Mouse (Mus musculus): ENCODE results near the gene Zfp593. TPM values are rescaled to one million over a fixed set of nuclear protein-coding genes. Genes with fewer than 3 reads are reported as not detected.

Zfp593 gene
- 4.9 and 5.3 TPM in 2 replicates for polyA plus RNA-seq (2012; rRNA removed)

DNA sequence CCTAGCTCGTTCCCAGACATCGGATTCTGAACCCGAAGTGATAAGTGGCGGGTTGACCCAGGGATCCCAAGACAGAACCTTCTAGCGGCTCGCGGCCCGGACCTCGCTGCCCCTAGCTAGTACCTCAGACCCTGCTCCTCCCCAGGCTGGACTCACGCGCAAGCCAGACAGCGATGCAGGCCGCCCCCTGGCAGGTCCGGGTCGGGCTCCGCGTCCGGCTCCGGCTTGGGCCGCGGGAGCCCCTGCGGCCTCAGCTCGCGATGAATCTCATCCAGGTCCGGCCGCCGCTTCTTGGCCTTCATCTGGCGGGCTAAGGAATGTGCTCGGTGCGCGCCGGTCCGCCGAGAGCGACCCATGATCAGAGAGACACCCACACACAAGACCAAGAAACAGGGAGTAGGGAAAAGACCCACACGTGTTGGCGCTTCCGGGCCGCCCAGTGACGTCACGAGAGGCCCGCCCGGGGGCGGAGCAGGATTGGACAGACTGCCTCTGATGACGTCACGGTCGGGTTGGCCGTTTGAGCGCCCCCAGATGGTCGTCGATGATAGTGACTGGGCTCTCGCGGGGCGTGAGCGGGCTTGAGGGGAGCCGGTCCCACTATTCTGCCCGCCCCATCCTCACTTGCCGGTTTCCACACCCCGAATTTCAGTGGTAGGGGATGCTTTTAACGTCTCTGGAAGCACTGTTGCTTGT, at the start of gene Zfp593:
TSS of gene Zfp593 (minus strand) at position 445 of the 696 bp plus-strand sequence.

DNA sequence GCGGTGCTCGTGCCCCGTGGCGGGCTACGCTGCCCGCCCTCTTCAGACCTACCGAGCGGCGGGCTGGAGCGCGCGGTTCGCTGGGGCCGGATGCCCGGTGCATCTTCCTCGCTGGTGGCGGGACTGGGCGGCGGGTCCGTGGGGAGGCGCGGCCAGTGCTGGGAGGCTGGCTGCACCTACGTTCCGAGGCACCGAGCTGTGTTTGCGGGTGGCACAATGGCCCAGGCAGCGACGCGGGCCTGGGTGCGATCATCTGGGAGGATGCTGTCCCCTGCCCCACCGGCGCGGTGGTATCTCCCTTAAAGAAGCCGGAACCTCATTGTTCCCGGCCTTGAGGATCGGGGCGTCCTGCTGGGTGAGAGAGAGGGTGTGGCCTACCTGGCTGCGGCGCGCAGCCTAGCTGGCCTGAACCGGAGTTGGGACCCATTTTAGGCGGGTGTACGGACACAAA, 42.2 kb upstream of the Zfp593 start, which contains the start of gene Pdik1l:
TSS of gene Pdik1l (minus strand) at position 321 of the 451 bp plus-strand sequence.

DNA sequence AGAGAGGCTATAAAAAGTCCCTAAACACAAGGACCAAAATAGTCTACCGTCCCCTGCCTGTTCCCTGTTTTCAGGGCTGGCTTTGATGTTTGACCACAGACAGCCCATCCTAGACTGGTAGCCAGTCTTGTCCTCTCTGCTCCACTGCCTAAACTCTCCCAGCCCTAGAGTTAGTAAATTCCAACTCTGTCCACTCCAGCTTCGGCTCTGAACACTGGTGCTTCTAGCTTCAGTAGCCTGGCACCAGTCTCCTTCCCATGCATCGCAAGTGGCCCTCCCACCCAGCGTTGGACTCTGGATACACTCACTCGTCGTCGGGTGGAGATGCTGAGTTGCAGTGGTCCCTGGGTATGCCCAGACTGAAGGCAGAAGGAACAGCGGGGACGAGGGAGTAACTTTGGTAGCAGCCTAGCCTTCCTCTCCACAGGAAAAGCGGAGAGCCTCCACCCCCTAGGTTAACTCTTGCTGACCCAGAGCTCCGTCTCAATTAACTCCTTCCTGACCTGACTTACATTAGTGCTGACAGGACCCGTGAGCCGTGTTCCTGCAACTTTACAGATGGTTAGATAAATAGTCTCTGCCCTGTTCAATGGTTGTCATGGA, 8.4 kb upstream of the Zfp593 start, which contains the start of gene Grrp1:
TSS of gene Grrp1 (minus strand) at position 385 of the 603 bp plus-strand sequence.

DNA sequence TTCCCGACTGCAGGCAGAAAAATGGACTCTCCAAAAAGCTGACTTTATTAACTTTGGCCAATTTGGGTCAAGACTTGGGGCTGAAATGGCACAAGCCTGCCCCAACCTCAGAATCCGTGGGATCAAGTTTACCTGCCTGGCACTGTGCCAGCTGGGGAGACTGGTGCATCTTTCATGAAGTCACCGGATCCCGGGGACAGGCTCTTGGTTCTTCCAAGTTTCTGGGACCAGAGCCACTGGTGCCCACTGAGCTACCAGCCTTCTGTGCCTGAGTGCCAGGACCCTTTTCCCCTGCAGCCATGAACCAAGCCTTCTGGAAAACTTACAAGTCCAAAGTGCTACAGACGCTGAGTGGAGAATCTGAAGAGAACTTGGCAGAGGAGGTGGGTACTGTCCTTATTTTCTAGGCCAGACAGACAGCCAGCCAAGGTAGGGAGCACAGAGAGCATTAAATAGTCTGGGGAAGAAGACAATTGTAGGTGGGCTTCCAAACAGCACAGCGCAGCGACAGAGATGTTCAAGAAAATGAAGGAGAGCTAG, 1.4 kb upstream of the Zfp593 start, which contains the start of gene Gm30191:
TSS of gene Gm30191 (plus strand) at position 217 of the 540 bp plus-strand sequence.

DNA sequence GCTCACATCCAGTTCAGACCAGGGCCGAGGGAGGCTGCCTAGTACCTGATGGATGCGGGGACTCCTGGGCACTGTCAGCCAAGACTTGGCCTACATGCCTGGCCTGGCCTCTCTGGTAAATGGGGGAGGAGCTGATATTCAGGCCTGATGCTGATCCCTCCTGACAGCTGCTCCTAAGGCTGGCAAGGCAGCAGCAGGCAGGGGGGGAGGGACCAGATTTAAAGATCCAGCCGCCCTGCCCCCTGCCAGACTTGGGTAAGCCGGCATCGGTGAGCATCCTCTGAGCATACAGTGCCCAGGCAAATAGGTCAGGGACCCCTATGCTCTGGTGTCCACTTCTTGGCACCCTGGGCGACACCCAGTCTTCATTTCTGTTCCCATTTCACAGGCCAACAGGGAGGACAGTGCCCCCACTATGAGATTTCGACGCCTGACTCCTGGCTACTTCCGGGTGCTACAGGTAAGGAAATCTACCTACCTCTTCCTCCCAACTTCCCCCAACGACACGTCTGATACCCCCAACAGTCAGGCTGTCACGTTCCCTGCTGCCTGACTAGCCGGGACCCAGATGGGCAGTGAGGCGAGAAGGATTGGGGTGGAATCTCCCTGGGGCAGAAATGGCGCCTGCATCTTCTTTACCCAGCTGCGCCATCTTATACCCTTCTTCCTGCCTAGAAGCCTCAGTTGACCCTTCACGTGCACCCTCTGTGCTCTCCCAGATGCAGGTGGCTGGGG, 1.7 kb downstream of the Zfp593 start, which contains the start of gene E130218I03Rik:
TSS of gene E130218I03Rik (plus strand) at position 147 of the 735 bp plus-strand sequence.

DNA sequence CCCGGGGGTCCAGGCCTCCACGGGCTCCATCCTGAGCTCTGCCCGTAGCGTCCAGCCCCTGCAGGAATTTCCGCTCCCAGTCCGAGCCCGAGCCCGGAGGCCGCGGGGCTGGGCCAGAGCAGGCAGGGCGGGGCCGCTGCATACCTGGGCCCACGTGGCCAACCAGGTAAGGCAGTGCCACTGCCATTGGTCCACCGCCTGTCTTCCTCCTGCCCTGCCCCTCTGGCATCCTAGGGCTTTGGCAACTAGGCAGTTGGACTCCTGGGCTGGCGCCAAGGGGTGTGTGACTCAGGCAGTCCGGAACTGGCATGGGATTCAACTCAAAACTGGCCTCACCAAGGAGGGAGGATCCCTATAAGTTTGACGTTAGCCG, 7.1 kb downstream of the Zfp593 start, which contains the start of gene Cnksr1:
TSS of gene Cnksr1 (minus strand) at position 121 of the 373 bp plus-strand sequence.

DNA sequence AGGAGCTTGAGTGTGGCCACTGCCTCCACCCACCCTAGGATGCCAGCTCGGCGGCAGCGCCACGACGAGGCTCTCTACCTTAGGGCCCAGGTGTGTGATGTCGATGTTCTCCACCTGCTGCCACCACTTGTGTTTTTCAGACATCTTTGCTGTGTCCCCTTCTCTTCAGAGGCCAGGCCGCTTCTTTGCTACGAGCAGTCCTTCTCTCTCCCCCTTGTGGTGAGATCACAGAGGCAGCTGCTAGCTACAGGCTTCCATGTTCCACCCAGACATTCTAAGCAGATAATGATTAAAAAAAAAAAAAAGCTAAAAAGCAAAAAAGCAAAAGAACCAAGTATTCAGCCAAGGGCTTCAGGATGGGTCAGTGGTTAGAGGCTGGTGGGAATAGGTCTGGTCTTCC, 18.2 kb downstream of the Zfp593 start, which contains the start of gene Catsper4:
TSS of gene Catsper4 (minus strand) at position 190 of the 400 bp plus-strand sequence.

DNA sequence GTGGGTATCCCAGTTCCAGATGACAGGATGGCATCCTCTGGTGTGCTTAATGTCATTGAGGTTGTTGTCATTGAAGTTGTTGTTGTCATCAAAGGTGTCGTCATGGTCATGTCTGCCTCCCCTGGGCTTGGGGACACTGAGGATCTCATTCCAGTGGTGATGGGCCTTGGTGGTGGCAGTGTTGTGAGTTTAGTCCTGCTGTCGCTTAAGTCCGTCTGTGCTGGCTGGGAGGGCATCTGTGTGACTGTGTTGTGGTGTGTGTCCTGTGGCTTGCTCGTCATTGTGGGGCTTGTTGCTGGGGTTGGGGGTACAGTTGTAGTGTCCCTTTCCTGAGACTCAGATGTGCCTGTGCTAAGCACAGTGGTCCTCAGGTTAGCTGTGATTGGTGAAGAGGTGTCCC, 42.5 kb downstream of the Zfp593 start, which contains the start of gene Gm7534:
TSS of gene Gm7534 (minus strand) at position 101 of the 400 bp plus-strand sequence.

Other genes with a start within 250 kb of the Zfp593 start
- gene Dhdds, start 244.7 kb downstream of the Zfp593 start, polyA plus RNA-seq (2012; rRNA removed): 13.7 and 17.0 TPM in 2 replicates
- gene Lin28a, start 226.8 kb downstream of the Zfp593 start, polyA plus RNA-seq (2012; rRNA removed): 2.5 and 2.7 TPM in 2 replicates
- gene Zfp683, start 191.8 kb downstream of the Zfp593 start, polyA plus RNA-seq (2012; rRNA removed): 0.16 and 0.19 TPM in 2 replicates
- 0.42 and 0.64 TPM in 2 replicates for gene Crybg2, start 184.8 kb downstream of the Zfp593 start, polyA plus RNA-seq (2012; rRNA removed)
- 76.3 and 82.7 TPM in 2 replicates for gene Cd52, start 150.5 kb downstream of the Zfp593 start, polyA plus RNA-seq (2012; rRNA removed)
- gene Ubxn11, start 143.0 kb downstream of the Zfp593 start, polyA plus RNA-seq (2012; rRNA removed): 1.2 and 1.6 TPM in 2 replicates
- gene Sh3bgrl3, start 116.8 kb downstream of the Zfp593 start, polyA plus RNA-seq (2012; rRNA removed): 108 and 113 TPM in 2 replicates
- gene Cep85, start 58.5 kb downstream of the Zfp593 start, polyA plus RNA-seq (2012; rRNA removed): 19.8 and 21.9 TPM in 2 replicates
- not detected in 2 replicates for gene Gm7534, start 42.6 kb downstream of the Zfp593 start, polyA plus RNA-seq (2012; rRNA removed)
- 0.01 and 0.02 TPM in 2 replicates for gene Catsper4, start 18.2 kb downstream of the Zfp593 start, polyA plus RNA-seq (2012; rRNA removed)
- 0.17 and 0.25 TPM in 2 replicates for gene Cnksr1, start 7.2 kb downstream of the Zfp593 start, polyA plus RNA-seq (2012; rRNA removed)
- gene E130218I03Rik, start 1.9 kb downstream of the Zfp593 start, polyA plus RNA-seq (2012; rRNA removed): not detected in 2 replicates
- gene Gm30191, start 1.3 kb upstream of the Zfp593 start, polyA plus RNA-seq (2012; rRNA removed): not detected in 2 replicates
- gene Grrp1, start 8.5 kb upstream of the Zfp593 start, polyA plus RNA-seq (2012; rRNA removed): 1.3 and 1.4 TPM in 2 replicates
- 3.4 TPM in 2 replicates for gene Pdik1l, start 42.3 kb upstream of the Zfp593 start, polyA plus RNA-seq (2012; rRNA removed)
- gene Trim63, start 69.5 kb upstream of the Zfp593 start, polyA plus RNA-seq (2012; rRNA removed): 0.14 and 0.17 TPM in 2 replicates
- gene Slc30a2, start 97.6 kb upstream of the Zfp593 start, polyA plus RNA-seq (2012; rRNA removed): 0.01 and 0.02 TPM in 2 replicates
- 0.38 and 0.41 TPM in 2 replicates for gene Extl1, start 138.3 kb upstream of the Zfp593 start, polyA plus RNA-seq (2012; rRNA removed)
- 18.1 and 20.3 TPM in 2 replicates for gene Pafah2, start 150.7 kb upstream of the Zfp593 start, polyA plus RNA-seq (2012; rRNA removed)
- gene Stmn1, start 222.7 kb upstream of the Zfp593 start, polyA plus RNA-seq (2012; rRNA removed): 43.6 and 45.0 TPM in 2 replicates

Data from liver, embryonic 18 days (tissue).